Mouse (Mus musculus) inflammation-experienced regulatory T-cells, adult 6 months (primary cell): Measurements from ENCODE around the gene Tnr. TPM values are rescaled to one million over a fixed set of nuclear protein-coding genes. Genes with fewer than 3 reads are reported as not detected.
A peak's percentile ranks its signal among the peaks of the same experiment; 100 is the strongest.
"Not testable (repeated sequence)": the region's sequence is repeated elsewhere in the genome, so short reads cannot be mapped to it uniquely, and the experiment has no call there.

ENCODE experiments used
- ATAC-seq: one replicate; pipeline ENCODE4 v1.8.0; 2017
- polyA plus RNA-seq, 3 experiments: library from polyadenylated mRNA; unstranded; fragments of 100-300 nt; shearing (Covaris generic); gene quantifications; one replicate each; pipeline ENCODE4 v1.2.1; 2017

The Tnr gene
- polyA plus RNA-seq, 3 experiments from 2014 or later: 0.05 TPM; not detected in 2

DNA sequence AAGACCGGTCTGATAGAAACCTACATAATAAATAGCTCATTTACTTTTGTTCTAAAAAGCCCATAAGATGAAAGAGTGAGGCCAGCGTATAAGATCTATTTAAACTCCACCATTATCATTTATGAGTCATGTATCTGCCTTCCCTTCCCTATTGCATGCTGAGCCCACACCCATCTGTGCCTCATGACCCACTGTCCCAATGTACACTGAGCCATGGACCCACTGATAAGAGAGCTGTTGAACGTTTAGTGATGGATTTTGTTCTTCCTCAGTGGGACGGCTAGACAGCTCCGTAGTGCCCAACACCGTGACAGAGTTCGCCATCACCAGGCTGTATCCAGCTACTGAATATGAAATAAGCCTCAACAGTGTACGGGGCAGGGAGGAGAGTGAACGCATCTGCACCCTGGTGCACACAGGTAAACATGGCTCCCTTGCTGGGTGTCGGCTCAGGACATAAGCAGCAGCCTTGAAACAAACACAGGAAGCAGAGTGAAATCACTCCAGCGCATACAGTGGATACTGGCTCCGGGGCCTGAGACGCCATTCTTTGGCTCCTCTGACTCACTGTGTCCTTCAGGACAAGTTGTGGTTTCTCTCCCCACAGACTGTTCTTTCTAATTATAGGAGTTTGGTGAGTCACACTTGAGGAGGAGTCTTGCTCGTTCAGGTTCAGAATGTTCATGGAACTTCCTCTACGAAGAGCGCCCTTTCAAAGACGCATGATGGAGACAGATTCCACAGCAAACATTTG is 365.6 kb downstream of the Tnr start:
- no peak for ATAC-seq

DNA sequence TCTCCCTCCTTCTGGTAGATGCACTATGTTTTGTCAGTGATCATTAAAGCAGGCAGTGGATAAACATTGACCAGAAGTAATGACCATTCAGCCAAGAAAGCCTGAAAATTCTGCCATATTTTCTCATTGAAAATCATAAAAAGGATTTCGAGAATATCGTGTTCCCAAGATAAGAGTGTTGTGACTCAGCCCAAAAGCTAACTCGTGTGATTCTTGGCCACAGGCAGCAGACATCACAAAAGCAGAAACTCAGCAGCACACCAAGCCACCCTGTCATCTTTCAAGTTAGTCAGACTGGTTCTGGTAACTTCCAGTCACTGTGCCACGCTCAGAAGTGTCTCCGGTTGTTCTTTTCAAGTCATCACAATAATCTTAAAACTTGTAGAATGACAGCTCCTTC is 367.0 kb downstream of the Tnr start:
- ATAC-seq: no peak

DNA sequence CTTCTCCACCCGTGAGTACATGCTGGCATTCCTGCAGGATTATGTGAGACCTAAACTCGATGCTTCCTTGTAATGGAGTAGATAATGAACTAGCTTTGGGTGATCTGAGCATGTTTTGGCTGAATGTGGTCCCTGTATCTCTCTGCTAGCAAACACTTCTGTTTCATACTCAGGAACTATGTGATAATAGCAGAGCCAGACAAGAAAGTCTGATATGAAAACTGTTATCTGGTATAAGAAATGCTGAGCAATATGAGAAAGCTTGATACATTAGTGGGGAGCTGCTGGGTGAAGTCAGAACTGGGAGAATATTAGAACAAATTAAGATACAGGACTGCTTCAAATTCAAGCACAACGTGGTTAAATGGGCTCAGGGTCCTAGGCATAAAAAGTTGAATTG is 371.5 kb downstream of the Tnr start:
- ATAC-seq: no peak

DNA sequence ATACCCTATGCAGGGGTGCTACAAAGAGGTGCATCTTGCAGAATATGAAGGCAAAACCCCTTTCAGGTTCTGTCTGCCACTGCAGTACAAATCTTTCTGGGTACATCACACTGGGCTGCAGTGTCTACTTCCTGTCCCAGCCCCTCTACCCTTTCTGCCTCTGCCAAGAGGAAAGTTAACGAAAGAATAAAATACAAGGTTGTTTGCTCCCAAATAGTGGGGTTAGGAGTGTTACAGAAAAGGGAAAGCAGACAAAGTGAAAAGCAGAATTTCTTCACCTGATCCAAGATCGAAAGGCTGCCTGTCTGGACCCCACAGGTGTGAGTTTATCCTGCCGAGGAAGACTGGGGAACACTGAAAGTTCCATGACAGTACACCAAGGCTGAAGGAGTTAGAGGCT is 376.4 kb downstream of the Tnr start:
- no peak for ATAC-seq

DNA sequence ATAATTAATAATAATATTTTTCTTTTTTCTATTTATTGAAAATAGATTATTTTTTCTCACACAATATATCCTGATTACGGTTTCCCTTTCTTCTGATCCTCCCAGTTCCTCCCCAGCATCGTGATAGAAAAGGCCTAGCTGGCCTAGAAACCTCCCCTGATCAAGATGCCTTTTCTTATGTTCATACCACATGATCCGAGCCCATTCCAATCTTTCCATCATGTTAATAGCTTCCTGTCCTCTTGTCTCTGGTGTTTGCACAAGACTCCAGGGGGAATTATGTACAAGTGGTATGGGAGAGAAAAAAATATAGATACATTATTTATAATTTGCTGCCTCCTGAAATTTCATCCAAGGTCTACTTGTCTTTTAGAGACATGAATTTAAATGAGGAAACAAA is 377.1 kb downstream of the Tnr start:
- no peak for ATAC-seq

DNA sequence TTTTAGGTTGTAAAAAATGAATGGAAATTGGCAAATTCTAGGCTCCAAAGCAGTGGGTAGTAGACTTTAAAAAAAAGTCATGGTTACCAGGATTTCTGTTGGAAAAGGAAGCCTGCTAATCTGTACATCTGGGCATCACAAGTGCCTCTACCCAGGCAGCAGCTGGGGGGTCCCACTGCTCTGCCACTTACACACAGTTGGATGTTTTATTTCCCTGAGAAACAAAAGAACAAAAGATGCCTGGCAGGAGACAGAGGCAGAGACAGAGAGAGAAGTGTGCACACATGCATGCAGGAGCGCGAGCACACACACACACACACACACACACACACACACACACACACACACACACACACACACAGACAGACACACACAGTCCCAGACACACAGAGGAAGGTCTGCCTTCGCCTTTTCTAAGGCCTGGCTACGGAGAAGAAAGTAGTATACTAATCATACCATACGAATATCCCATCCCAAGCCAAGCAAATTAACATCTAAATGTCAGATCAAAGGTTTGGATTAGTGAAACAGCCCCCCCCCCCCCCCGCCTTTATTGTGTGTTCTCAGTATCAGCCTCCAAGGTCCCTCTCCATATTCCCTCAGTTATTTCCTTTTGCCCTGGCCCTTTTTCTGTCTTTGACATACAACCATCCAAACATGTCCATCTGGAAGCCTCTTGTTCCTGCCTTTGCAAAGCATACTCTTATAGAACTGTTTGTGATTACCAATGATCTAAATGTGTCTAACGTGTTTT is 378.0 kb downstream of the Tnr start:
- no peak for ATAC-seq

DNA sequence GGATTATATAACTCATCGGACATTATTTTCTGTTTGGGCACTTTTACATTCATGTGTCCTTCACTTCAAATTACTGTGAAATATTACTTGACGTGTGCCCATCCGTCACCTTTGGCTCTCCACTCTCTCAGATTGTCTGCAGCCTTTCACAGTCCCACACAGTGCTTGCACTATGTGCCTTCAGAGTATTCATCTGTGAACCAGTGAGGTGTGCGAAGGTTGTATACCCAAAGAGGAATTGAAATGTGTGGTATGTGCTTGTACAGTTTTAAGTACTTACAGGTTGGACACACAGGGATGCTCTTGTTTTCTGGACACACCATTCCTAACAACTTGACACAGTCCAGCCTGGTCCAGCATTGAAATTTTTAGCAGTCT is 378.5 kb downstream of the Tnr start:
- ATAC-seq: no peak

DNA sequence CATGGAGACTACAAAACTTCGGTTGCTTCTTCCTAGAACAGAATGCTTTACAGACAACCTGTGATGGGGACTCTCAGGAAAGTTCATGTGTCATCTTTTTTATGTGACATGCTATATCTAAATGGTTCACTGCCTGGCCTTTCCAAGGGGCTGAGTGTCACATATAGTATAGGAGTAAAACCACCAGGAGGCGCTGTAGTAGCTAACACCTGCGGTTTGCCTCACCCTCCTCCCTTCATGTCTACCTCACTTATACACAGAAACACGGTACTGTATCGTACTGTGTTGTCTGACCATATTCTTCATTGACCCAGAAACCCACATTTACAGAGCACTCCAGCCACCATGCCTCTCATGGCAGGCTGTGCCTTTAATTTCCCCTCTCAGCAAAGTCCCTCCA is 387.4 kb downstream of the Tnr start:
- peak; percentile 98 for ATAC-seq

DNA sequence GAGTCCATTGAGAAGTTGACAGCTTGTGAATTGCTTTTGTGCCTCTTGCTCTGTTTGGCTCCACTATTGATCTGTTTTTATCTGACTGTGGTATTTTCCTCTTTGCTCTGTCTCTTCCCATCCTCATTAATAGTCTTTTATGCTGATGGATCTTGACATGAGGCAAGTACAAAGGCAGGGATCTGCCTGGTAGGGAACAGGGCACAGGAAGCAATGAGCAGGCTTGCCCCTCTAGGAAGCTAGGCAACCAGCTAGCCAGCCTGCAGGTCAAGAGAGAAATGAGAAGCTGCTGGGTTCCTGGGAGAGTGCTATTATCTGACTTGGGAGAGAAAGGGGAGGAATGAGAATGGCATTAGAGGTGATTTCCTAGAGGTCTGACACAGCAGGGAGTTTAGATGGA is 391.2 kb downstream of the Tnr start:
- ATAC-seq: no peak

DNA sequence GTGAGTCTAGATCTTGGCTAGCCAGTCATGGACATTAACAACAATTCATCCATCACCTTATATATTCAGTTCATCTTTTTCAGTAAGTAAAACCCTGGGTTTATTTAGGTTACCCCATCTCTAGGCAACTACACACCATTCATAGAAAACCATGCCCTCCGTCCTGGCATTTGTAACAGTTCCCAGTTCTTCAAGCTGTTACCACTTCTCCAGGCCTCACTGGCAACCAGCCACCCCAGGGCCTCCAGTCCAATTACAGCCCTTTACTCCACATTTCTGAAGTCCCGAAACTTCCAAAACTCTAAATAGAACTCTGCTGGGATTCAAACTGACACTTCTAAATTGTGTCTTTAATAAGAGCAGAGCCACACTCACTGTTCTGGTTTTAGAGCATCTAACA is 397.0 kb downstream of the Tnr start:
- ATAC-seq: no peak

DNA sequence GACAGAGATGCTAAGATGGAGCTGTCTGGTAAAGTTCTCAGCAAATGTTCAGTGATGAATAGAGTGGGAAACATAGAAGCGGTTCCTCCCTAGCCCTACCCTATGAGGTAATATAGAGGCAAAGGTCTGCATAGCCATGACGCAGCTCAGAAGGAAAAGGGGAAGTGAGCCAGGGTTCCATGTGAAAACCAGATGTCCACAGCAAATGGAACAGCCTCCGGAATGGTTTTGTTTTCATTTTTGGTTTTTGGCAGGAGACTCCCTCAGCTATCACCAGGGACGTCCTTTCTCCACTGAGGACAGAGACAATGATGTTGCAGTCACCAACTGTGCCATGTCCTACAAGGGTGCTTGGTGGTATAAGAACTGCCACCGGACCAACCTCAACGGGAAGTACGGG is 399.4 kb downstream of the Tnr start:
- no peak for ATAC-seq

DNA sequence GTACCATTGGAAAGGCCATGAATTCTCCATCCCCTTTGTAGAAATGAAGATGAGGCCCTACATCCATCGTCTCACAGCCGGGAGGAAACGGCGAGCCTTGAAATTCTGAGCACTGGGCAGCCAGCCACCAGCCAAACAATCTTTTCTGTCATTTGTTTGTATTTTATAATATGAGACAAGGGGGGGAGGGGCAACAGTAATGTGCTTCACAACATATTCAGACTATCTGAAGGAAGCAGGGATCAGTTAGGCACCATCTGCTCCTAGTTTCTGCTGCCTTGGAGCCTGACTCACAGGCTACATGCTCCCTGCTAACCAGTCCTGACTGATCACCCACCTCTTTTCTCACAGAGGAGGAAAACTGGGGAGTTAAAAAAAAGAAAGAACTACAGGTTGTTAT is 400.5 kb downstream of the Tnr start:
- ATAC-seq: no peak

DNA sequence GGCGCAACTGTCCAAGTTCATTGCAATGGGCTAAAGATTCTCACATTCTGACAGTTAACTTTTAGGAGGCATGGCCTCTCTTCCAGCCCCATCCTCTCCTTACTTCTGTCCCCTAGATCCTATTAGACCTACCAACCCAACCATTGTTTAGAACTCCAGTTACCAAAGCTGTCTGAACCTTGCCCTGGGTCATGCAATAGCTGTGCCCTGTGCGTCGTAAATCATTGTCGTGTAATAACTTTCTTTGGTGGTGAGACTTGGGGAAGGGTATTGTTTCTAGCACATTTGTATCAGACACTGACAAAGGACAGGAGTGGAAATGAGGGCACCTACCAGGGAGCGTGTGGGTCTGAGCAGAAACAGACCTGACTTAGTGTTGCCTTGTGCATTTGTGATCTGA is 401.1 kb downstream of the Tnr start:
- ATAC-seq: no peak

DNA sequence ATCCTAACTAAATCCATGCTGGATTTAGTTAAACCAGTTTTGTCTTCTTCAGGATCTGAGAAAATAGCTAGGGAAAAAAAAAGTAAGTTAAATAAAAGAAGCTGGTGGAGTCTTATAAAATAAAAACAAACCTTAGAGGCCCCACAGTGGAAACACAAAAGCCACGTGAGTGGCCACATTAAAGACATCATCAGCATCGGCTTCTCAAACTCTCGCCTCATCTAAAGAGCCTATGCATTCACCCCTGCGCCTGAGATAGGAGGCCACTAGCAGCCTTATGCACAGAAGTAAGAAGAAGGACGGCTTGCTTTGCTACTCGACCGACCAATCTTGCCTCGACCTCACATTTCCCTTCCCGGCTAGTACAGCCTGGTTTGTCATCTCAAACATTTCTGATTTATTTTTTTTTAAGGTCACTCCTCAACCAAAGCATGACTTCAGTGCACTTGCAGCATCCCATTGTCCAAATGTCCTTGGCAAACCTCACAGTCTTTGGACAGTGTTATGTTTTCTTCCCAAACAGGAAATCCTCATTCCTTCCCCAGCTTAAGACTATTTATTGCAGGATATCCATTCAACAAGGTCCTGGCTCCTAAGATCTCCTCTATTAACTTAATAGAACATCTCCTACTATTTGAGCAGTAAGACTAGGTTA is 405.2 kb downstream of the Tnr start:
- ATAC-seq: peak; percentile 94

DNA sequence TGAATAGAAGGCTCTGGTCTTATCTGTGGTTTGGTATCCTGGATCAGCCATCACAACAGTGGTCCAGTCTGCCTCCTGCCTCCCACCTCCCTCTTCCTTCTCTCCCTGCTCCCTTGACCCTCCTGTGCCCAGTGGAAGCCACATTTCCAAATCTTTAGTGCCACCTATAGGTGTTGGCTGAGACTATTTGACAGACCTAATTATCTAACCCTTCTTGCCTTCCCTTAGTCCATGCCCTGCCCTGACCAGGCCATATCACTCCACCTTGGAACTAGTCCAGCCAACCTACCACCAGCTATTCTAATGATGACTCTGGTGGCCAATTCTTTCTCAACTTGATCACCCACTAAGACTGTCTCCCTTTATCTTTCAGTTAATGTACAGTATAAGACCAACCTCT is 408.5 kb downstream of the Tnr start:
- ATAC-seq: no peak

DNA sequence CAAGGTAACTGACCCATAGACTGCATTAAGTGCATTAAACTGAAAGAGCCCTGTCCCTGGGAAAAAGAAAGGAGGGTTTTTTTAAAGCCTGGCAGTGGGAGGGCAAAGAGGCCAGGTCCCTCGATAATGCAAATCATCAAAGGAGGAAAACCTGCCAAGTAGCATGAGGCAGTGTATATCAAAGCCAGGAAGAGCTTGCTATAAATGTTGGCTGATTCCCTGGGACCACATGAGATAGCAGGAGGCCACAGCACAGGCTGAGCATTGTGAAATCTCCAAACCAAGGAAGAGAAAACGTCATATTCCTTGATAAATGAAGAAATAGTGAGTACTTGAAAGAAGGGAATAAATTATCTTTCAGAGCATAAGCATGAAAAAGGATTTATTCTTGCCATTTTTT is 409.0 kb downstream of the Tnr start:
- no peak for ATAC-seq

DNA sequence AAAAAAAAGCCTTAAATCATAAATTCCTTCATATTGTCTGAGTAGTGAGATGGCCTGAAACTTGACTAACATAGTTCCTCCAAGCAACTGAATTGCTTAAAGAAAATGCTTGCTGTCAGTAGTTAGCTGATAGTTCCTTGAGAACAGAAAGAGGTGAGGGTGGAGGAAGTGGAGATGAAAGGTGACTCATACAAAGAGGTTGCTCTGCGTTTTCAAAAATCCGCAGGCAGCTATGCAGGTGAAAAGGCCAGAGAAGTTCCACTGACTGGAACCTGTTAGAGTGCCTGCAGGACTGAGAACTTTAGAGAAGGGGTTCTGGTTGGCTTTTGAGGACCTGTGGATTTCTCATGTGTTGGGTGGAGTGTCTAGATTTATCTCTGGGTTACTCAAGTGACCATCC is 414.9 kb downstream of the Tnr start:
- peak; percentile 70 for ATAC-seq

DNA sequence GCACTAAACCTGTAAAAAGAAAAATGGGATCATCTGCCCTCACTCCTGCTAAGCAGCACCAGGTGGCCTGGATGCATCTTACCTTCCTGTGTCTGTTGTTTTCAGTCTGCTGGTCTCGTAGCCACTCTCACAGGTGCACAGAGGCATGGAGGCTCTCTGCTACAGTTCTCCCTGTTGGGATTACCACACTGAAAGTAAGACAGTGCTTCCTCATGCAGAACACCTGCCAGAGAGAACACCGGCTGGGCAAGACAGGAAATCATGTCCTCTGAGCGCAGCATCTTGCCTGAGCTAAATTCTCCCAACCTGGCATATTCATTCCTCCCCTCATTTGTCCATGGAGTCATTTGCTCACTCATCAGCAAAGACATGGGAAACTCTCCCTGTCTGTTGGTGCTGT is 415.8 kb downstream of the Tnr start:
- no peak for ATAC-seq

DNA sequence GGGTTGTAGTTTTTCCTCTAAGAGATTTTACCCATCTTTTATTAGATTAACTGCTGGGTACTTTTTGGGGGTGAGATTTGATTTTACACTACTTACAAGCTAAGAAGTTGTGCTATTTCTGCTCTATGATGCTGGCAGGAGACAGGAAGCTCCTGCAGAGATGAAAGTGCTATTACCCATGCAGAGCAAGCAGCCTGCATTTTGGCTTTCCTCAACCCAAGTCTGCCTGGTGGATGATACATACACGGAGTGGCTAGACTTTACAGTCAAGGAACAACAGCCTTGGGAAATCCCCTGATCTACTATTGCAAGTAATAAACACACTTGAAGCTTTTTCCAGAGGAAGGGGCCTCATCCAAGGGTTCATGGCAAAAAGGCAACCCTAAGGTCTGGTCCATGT is 430.0 kb downstream of the Tnr start:
- ATAC-seq: peak; percentile 83

DNA sequence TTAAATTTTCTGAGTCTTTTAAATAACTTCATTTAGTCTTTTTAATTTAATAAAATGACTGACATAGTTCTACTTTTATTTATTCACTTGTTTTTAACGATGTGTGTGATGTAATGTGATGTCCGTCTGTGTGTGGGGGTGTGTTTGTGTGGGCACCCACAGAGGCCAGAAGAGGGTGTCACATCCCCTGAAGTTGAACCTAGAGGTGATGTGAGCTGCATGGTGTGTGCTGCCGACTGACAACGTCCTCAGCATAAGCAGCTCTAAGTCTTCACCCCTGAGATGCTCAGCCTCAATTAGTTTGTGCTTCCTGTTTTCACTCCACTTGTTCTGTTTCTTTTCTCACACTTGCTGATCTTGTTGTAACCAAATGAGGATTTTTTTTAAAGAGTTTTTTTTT is 439.8 kb downstream of the Tnr start:
- no peak for ATAC-seq

DNA sequence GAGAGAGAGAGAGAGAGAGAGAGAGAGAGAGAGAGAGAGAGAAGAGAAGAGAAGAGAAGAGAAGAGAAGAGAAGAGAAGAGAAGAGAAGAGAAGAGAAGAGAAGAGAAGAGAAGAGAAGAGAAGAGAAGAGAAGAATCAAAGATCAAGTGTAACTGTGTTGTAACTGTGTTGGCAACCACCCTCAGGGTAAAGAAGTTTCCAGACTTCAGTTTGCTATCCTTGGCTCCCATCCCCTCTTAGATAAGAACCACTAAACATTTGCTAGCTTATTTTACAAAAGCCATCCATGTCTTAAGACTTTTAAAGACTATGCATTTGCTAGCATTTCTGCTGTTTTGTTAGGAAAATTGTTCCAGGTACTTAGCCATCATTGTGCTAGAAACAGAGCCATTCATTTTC is 442.7 kb downstream of the Tnr start:
- not testable (repeated sequence) for ATAC-seq

DNA sequence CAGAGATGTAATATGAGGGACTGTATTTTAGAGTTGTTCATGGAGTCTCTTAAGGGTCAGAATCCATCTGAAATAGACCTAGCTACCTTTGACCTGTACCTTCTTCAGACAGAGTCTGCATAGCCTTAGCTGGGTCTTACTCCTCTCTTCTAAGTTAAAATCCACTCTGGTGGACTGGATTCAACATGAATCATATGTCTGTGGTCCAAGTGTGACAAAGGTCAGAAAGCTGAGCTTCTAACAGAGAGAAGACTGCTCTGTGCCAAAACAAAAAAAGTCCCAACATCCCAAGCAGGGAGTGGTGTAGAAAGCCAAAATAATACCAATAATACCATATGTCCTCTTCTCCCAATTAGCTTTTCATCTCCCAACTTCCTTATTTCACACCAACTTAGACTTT is 444.8 kb downstream of the Tnr start:
- no peak for ATAC-seq

DNA sequence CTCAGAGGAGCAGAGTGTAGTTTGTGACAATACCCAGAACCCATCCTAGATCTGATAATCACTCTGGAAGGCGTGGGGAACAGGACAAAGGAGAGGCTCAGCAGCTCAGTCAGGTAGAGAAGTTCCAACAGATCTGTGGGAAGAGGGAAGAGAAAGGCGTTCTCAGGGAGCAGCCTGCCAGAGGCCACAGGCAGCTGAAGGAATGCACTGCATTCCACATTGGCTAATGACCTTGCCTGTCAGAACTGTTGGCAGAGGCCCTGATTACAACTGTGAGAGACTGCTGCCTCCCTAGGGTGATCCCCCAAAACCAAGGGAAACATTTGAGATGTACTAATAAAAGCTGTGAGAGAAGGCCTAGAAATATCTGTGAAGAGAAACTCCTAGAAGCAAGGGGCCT is 454.2 kb downstream of the Tnr start:
- ATAC-seq: no peak

DNA sequence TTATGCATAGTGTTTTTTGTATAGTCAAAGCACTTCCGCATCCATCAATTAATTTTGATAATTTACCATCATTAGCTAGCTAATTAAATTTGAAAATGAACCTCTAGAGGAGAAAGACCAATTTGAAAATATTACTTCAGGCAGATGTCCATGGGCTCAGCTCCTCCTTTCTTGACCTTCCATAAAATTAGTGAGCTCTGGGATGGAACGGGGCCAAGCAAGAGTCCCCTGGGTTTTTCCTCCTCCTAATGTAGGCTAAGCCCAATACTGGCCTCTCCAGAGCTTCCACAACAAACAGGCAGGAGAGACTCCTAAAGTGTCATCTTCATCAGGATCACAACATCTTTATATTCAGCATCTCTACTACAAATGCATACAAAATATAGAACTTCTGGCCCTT is 455.5 kb downstream of the Tnr start:
- ATAC-seq: no peak
